Mouse (Mus musculus): ENCODE results near the gene A930017K11Rik. TPM values are rescaled to one million over a fixed set of nuclear protein-coding genes. Genes with fewer than 3 reads are reported as not detected.

A930017K11Rik gene
- polyA plus RNA-seq, 1 experiment from 2014 or later, result 0.18 TPM

- no peak for DNase-seq (ENCODE audit: low spot score)
- Histone ChIP-seq H3K27ac (ENCODE audit: low read depth, low read length) (no peak overlapping the region), H3K36me3 (ENCODE audit: control insufficient read depth, insufficient read depth, low read length) (peaks cover 14% of the 10 kb centered on the region; the same call in 1 of the 2 replicates), H3K4me3 (ENCODE audit: low read depth, low read length) (no peak overlapping the region), H3K4me2 (ENCODE audit: low read length) (no peak overlapping the region), H3K9me3 (replicated peaks; ENCODE audit: control insufficient read depth, low read length) (no peaks in the 10 kb centered on the region), H3K4me1 (ENCODE audit: control insufficient read depth, insufficient read depth, low read length) (peaks cover 5% of the 10 kb centered on the region), H3K27me3 (replicated peaks; ENCODE audit: control insufficient read depth, insufficient read depth, low read length) (no peaks in the 10 kb centered on the region), H3K9ac (ENCODE audit: low read length) (no peak overlapping the region)
- no peak for ATAC-seq
- WGBS, result 90% methylated on average over 14 of the region's 14 CpGs
These were observed 39.0 kb downstream of the A930017K11Rik start for GRCm38 (mm10) chr17:25913186-25913876.

- ATAC-seq (no peak), DNase-seq (ENCODE audit: low spot score) (no peak)
- Histone ChIP-seq H3K9me3 (replicated peaks; ENCODE audit: control insufficient read depth, low read length) (no peaks in the 10 kb centered on the region), H3K4me1 (ENCODE audit: control insufficient read depth, insufficient read depth, low read length) (no peaks in the 10 kb centered on the region), H3K36me3 (ENCODE audit: control insufficient read depth, insufficient read depth, low read length) (peaks cover 11% of the 10 kb centered on the region; the same call in 1 of the 2 replicates), H3K4me3 (ENCODE audit: low read depth, low read length) (no peak overlapping the region), H3K27me3 (replicated peaks; ENCODE audit: control insufficient read depth, insufficient read depth, low read length) (no peaks in the 10 kb centered on the region), H3K27ac (ENCODE audit: low read depth, low read length) (no peak overlapping the region), H3K9ac (ENCODE audit: low read length) (no peak overlapping the region), H3K4me2 (ENCODE audit: low read length) (no peak overlapping the region)
- 90% methylated on average over 4 of the region's 4 CpGs for WGBS
These were observed 40.5 kb downstream of the A930017K11Rik start for GRCm38 (mm10) chr17:25911816-25912215.

GRCm38 (mm10) chr17:25907640-25908039 is 44.7 kb downstream of the A930017K11Rik start:
- H3K9me3 ChIP-seq (replicated peaks; ENCODE audit: control insufficient read depth, low read length), result no peaks in the 10 kb centered on the region
- no peak overlapping the region for H3K4me2 ChIP-seq (ENCODE audit: low read length)
- no peak overlapping the region for H3K27ac ChIP-seq (ENCODE audit: low read depth, low read length)
- H3K36me3 ChIP-seq (ENCODE audit: control insufficient read depth, insufficient read depth, low read length), result 0 out of 2 replicates have a peak, but pooled peaks cover 5% of the 10 kb centered on the region
- H3K9ac ChIP-seq (ENCODE audit: low read length), result no peak overlapping the region
- no peaks in the 10 kb centered on the region for H3K27me3 ChIP-seq (replicated peaks; ENCODE audit: control insufficient read depth, insufficient read depth, low read length)
- ATAC-seq (no peak), DNase-seq (ENCODE audit: low spot score) (no peak)
- no peak overlapping the region for H3K4me3 ChIP-seq (ENCODE audit: low read depth, low read length)
- 92% methylated on average over 2 of the region's 2 CpGs for WGBS
- no peaks in the 10 kb centered on the region for H3K4me1 ChIP-seq (ENCODE audit: control insufficient read depth, insufficient read depth, low read length)

GRCm38 (mm10) chr17:25903061-25903460 is 49.3 kb downstream of the A930017K11Rik start:
- 86% methylated on average over 3 of the region's 3 CpGs for WGBS
- H3K9me3 ChIP-seq (replicated peaks; ENCODE audit: control insufficient read depth, low read length), result no peaks in the 10 kb centered on the region
- ATAC-seq, result no peak

GRCm38 (mm10) chr17:25900193-25900592 is 52.2 kb downstream of the A930017K11Rik start:
- Histone ChIP-seq H3K9me3 (replicated peaks; ENCODE audit: control insufficient read depth, low read length) (no peaks in the 10 kb centered on the region), H3K27ac (ENCODE audit: low read depth, low read length) (no peak overlapping the region)
- WGBS, result 80% methylated on average over 1 of the region's 1 CpGs

More at GRCm38 (mm10) chr17:25903061-25903460, 49.3 kb downstream of the A930017K11Rik start:
- DNase-seq (ENCODE audit: low spot score), result no peak
- no peaks in the 10 kb centered on the region for H3K27me3 ChIP-seq (replicated peaks; ENCODE audit: control insufficient read depth, insufficient read depth, low read length)
- no peak overlapping the region for H3K4me2 ChIP-seq (ENCODE audit: low read length)
- H3K36me3 ChIP-seq (ENCODE audit: control insufficient read depth, insufficient read depth, low read length), result 0 out of 2 replicates have a peak, but pooled peaks cover 5% of the 10 kb centered on the region
- no peak overlapping the region for H3K27ac ChIP-seq (ENCODE audit: low read depth, low read length)
- no peak overlapping the region for H3K4me3 ChIP-seq (ENCODE audit: low read depth, low read length)
- no peaks in the 10 kb centered on the region for H3K4me1 ChIP-seq (ENCODE audit: control insufficient read depth, insufficient read depth, low read length)
- no peak overlapping the region for H3K9ac ChIP-seq (ENCODE audit: low read length)

More at GRCm38 (mm10) chr17:25900193-25900592, 52.2 kb downstream of the A930017K11Rik start:
- Histone ChIP-seq H3K36me3 (ENCODE audit: control insufficient read depth, insufficient read depth, low read length) (no peaks in the 10 kb centered on the region), H3K27me3 (replicated peaks; ENCODE audit: control insufficient read depth, insufficient read depth, low read length) (no peaks in the 10 kb centered on the region), H3K9ac (ENCODE audit: low read length) (no peak overlapping the region), H3K4me2 (ENCODE audit: low read length) (no peak overlapping the region), H3K4me1 (ENCODE audit: control insufficient read depth, insufficient read depth, low read length) (no peaks in the 10 kb centered on the region), H3K4me3 (ENCODE audit: low read depth, low read length) (no peak overlapping the region)
- DNase-seq (ENCODE audit: low spot score), result no peak
- no peak for ATAC-seq

Other genes starting within 250 kb of the A930017K11Rik start
- 2.7 and 7.8 TPM in 2 replicates for gene Gng13, start 235.4 kb downstream of the A930017K11Rik start, polyA plus RNA-seq (2014; fragmentation: Nextera tagmentation; extraction: Ambion mirVana)
- gene Chtf18, start 225.1 kb downstream of the A930017K11Rik start, polyA plus RNA-seq (2014; fragmentation: Nextera tagmentation; extraction: Ambion mirVana), result 7.1 and 8.6 TPM in 2 replicates
- 26.6 and 28.9 TPM in 2 replicates for gene Rpusd1, start 224.9 kb downstream of the A930017K11Rik start, polyA plus RNA-seq (2014; fragmentation: Nextera tagmentation; extraction: Ambion mirVana)
- not detected in 2 replicates for gene Mslnl, start 216.5 kb downstream of the A930017K11Rik start, polyA plus RNA-seq (2014; fragmentation: Nextera tagmentation; extraction: Ambion mirVana)
- 0.14 and 0.48 TPM in 2 replicates for gene Msln, start 198.2 kb downstream of the A930017K11Rik start, polyA plus RNA-seq (2014; fragmentation: Nextera tagmentation; extraction: Ambion mirVana)
- gene Narfl, start 178.8 kb downstream of the A930017K11Rik start, polyA plus RNA-seq (2014; fragmentation: Nextera tagmentation; extraction: Ambion mirVana), result 30.2 and 32.0 TPM in 2 replicates
- gene Haghl, start 166.9 kb downstream of the A930017K11Rik start, polyA plus RNA-seq (2014; fragmentation: Nextera tagmentation; extraction: Ambion mirVana), result 106 and 130 TPM in 2 replicates
- 0.14 TPM in 1 of 2 replicates, not detected in the other for gene Ccdc78, start 166.0 kb downstream of the A930017K11Rik start, polyA plus RNA-seq (2014; fragmentation: Nextera tagmentation; extraction: Ambion mirVana)
- gene Fam173a, start 159.7 kb downstream of the A930017K11Rik start, polyA plus RNA-seq (2014; fragmentation: Nextera tagmentation; extraction: Ambion mirVana), result 72.6 and 82.3 TPM in 2 replicates
- 0.57 and 0.88 TPM in 2 replicates for gene AC134908.4, start 156.9 kb downstream of the A930017K11Rik start, polyA plus RNA-seq (2014; fragmentation: Nextera tagmentation; extraction: Ambion mirVana)
- gene Metrn, start 155.4 kb downstream of the A930017K11Rik start, polyA plus RNA-seq (2014; fragmentation: Nextera tagmentation; extraction: Ambion mirVana), result 8.4 and 9.8 TPM in 2 replicates
- 14.0 and 17.6 TPM in 2 replicates for gene Fbxl16, start 143.5 kb downstream of the A930017K11Rik start, polyA plus RNA-seq (2014; fragmentation: Nextera tagmentation; extraction: Ambion mirVana)
- 33.3 and 37.4 TPM in 2 replicates for gene Wdr24, start 128.9 kb downstream of the A930017K11Rik start, polyA plus RNA-seq (2014; fragmentation: Nextera tagmentation; extraction: Ambion mirVana)
- 56.6 and 56.9 TPM in 2 replicates for gene Jmjd8, start 123.7 kb downstream of the A930017K11Rik start, polyA plus RNA-seq (2014; fragmentation: Nextera tagmentation; extraction: Ambion mirVana)
- 315 and 322 TPM in 2 replicates for gene Stub1, start 119.2 kb downstream of the A930017K11Rik start, polyA plus RNA-seq (2014; fragmentation: Nextera tagmentation; extraction: Ambion mirVana)
- gene Rhbdl1, start 115.3 kb downstream of the A930017K11Rik start, polyA plus RNA-seq (2014; fragmentation: Nextera tagmentation; extraction: Ambion mirVana), result 33.6 and 35.4 TPM in 2 replicates
- 5.1 and 6.2 TPM in 2 replicates for gene Gm20683, start 110.8 kb downstream of the A930017K11Rik start, polyA plus RNA-seq (2014; fragmentation: Nextera tagmentation; extraction: Ambion mirVana)
- gene Rhot2, start 107.7 kb downstream of the A930017K11Rik start, polyA plus RNA-seq (2014; fragmentation: Nextera tagmentation; extraction: Ambion mirVana), result 9.6 and 11.3 TPM in 2 replicates
- 11.6 and 12.2 TPM in 2 replicates for gene Wdr90, start 91.1 kb downstream of the A930017K11Rik start, polyA plus RNA-seq (2014; fragmentation: Nextera tagmentation; extraction: Ambion mirVana)
- 15.9 and 17.0 TPM in 2 replicates for gene Mcrip2, start 83.8 kb downstream of the A930017K11Rik start, polyA plus RNA-seq (2014; fragmentation: Nextera tagmentation; extraction: Ambion mirVana)
- 60.5 and 66.0 TPM in 2 replicates for gene Mettl26, start 77.5 kb downstream of the A930017K11Rik start, polyA plus RNA-seq (2014; fragmentation: Nextera tagmentation; extraction: Ambion mirVana)
- gene Wfikkn1, start 71.7 kb downstream of the A930017K11Rik start, polyA plus RNA-seq (2014; fragmentation: Nextera tagmentation; extraction: Ambion mirVana), result 0.36 and 0.47 TPM in 2 replicates
- gene Rab40c, start 32.8 kb downstream of the A930017K11Rik start, polyA plus RNA-seq (2014; fragmentation: Nextera tagmentation; extraction: Ambion mirVana), result 31.6 and 33.3 TPM in 2 replicates
- gene Pigq, start 7.6 kb downstream of the A930017K11Rik start, polyA plus RNA-seq (2014; fragmentation: Nextera tagmentation; extraction: Ambion mirVana), result 49.5 and 52.6 TPM in 2 replicates
- gene Nhlrc4, start 7.6 kb downstream of the A930017K11Rik start, polyA plus RNA-seq (2014; fragmentation: Nextera tagmentation; extraction: Ambion mirVana), result not detected in 2 replicates
- 17.0 and 20.3 TPM in 2 replicates for gene Capn15, start 33.2 kb upstream of the A930017K11Rik start, polyA plus RNA-seq (2014; fragmentation: Nextera tagmentation; extraction: Ambion mirVana)
- 15.2 and 20.5 TPM in 2 replicates for gene Rab11fip3, start 117.0 kb upstream of the A930017K11Rik start, polyA plus RNA-seq (2014; fragmentation: Nextera tagmentation; extraction: Ambion mirVana)
- 13.6 and 14.4 TPM in 2 replicates for gene Decr2, start 137.8 kb upstream of the A930017K11Rik start, polyA plus RNA-seq (2014; fragmentation: Nextera tagmentation; extraction: Ambion mirVana)
- gene Nme4, start 143.0 kb upstream of the A930017K11Rik start, polyA plus RNA-seq (2014; fragmentation: Nextera tagmentation; extraction: Ambion mirVana), result 31.3 and 40.0 TPM in 2 replicates
- 1.5 and 1.9 TPM in 2 replicates for gene Tmem8, start 160.7 kb upstream of the A930017K11Rik start, polyA plus RNA-seq (2014; fragmentation: Nextera tagmentation; extraction: Ambion mirVana)
- 242 and 250 TPM in 2 replicates for gene Mrpl28, start 170.9 kb upstream of the A930017K11Rik start, polyA plus RNA-seq (2014; fragmentation: Nextera tagmentation; extraction: Ambion mirVana)
- 10.3 and 11.0 TPM in 2 replicates for gene Axin1, start 186.1 kb upstream of the A930017K11Rik start, polyA plus RNA-seq (2014; fragmentation: Nextera tagmentation; extraction: Ambion mirVana)
- gene Pdia2, start 246.5 kb upstream of the A930017K11Rik start, polyA plus RNA-seq (2014; fragmentation: Nextera tagmentation; extraction: Ambion mirVana), result not detected in 2 replicates